Mouse (Mus musculus): ENCODE measurements at regions not wholly inside any gene's neighbourhood (a gene's known extent, or its start where the extent isn't known, plus 50 kb on each side); places are given as distances from the start of the nearest gene placed in this dataset.

GRCm38 (mm10) chr6:31161445-31162340 is 202.8 kb upstream of the Klf14 start:
- Histone ChIP-seq H3K27me3 (peaks cover 6% of the 10 kb centered on the region), H3K27ac (no peak overlapping the region), H3K4me2 (replicated peaks) (no peak overlapping the region), H3K4me1 (peaks cover 15% of the 10 kb centered on the region; the same call in 1 of the 2 replicates), H3K9me3 (no peaks in the 10 kb centered on the region), H3K4me3 (no peak overlapping the region), H3K36me3 (no peaks in the 10 kb centered on the region), H3K9ac (no peak overlapping the region)
- ATAC-seq (ENCODE audit: low FRiP score, low read depth): no peak
- 81% methylated on average over 22 of the region's 22 CpGs for WGBS

DNA sequence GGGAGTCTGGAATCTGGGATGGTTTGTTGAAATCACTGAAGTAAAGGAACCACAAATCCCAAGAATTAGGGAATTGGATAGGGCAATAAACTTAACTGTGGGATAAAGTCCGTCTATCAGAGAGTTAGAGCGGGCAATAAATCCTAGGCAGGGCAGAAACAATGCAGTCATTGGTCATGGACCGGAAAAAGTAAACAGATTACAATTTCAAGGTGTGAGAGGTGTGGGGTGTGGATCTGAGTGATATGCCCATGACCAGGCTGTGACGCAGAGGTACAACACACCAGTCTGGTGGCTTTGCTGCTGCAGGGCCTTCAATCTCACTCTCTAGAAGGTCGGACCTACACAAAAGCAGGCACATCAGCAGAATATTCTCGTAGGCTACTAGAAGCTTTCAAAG is 206.1 kb upstream of the Klf14 start:
- Histone ChIP-seq H3K4me3 (no peak overlapping the region), H3K27me3 (peaks cover 3% of the 10 kb centered on the region), H3K36me3 (no peaks in the 10 kb centered on the region), H3K4me1 (peaks cover 8% of the 10 kb centered on the region; the same call in 1 of the 2 replicates), H3K27ac (no peak overlapping the region), H3K9me3 (no peaks in the 10 kb centered on the region), H3K4me2 (replicated peaks) (no peak overlapping the region), H3K9ac (no peak overlapping the region)
- 58% methylated on average over 6 of the region's 6 CpGs for WGBS
- no peak for ATAC-seq (ENCODE audit: low FRiP score, low read depth)

DNA sequence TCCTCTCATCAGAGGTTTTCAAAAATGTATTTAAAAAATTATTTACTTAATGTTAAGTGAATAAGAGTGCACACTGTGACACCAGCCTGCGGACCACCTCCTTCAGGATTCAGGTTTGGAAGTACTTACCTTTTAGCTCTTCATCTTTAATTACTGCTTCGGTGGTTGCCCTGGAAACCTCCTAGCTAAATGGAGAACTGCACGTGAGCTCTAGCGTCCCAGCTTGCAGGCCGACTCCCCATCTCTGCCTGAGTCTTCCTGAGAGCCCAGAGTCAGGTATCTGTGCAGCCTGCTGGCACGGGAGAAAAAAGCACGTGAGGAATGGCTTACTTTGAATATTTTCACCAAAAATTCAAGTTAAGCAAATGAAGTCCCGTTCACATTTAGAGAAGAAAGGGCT is 207.5 kb upstream of the Klf14 start:
- Histone ChIP-seq H3K4me2 (replicated peaks) (no peak overlapping the region), H3K4me3 (no peak overlapping the region), H3K27me3 (no peaks in the 10 kb centered on the region; the same call in 1 of the 2 replicates), H3K27ac (no peak overlapping the region), H3K4me1 (no peaks in the 10 kb centered on the region), H3K36me3 (no peaks in the 10 kb centered on the region), H3K9ac (no peak overlapping the region), H3K9me3 (no peaks in the 10 kb centered on the region)
- 60% methylated on average over 8 of the region's 8 CpGs for WGBS
- ATAC-seq (ENCODE audit: low FRiP score, low read depth): no peak

DNA sequence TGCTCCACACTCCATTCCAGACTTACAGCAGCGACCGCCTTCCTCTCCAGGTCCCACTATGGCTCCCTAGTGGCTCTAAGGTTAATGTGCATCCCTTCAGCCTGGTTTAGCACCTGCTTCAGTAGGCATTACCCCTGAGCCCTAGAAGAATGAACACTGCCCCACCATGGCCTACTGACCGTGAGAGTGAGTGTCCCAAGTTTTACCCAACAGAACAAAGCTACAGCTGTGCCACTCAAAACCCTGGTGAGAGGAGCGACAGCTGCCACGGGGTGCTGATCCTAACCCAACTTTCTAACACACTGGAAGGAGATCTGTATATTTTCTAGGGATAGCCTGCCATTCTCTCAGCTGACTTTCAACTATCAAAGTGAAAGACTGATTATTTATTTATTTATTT is 208.9 kb upstream of the Klf14 start:
- Histone ChIP-seq H3K4me3 (no peak overlapping the region), H3K36me3 (no peaks in the 10 kb centered on the region), H3K9me3 (no peaks in the 10 kb centered on the region), H3K27ac (no peak overlapping the region), H3K9ac (no peak overlapping the region), H3K4me2 (replicated peaks) (no peak overlapping the region), H3K27me3 (no peaks in the 10 kb centered on the region), H3K4me1 (no peaks in the 10 kb centered on the region)
- ATAC-seq (ENCODE audit: low FRiP score, low read depth): no peak
- 79% methylated on average over 5 of the region's 5 CpGs for WGBS

DNA sequence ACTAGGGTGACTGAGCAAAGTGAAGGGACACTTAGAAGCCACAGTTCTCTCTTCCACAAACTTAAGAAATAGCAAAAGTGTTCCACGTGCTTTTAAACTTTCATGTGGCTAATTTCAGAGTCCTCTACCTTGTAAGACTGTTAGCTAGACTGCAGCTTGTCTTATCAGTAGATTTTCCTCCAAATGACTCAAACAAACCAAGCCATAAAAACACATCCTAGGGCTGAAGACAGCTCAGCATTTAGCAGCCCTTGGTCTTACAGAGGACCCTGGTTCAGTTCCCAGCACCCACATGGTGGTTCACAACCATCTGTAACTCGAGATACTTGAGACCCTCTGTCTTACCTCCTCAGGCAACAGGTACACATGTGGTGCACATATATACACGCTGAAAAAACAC is 209.9 kb upstream of the Klf14 start:
- Histone ChIP-seq H3K27me3 (no peaks in the 10 kb centered on the region), H3K9me3 (no peaks in the 10 kb centered on the region), H3K4me1 (no peaks in the 10 kb centered on the region), H3K36me3 (no peaks in the 10 kb centered on the region), H3K4me3 (no peak overlapping the region), H3K9ac (no peak overlapping the region), H3K4me2 (replicated peaks) (no peak overlapping the region), H3K27ac (no peak overlapping the region)
- ATAC-seq (ENCODE audit: low FRiP score, low read depth): no peak
- WGBS: 89% methylated on average over 3 of the region's 3 CpGs

DNA sequence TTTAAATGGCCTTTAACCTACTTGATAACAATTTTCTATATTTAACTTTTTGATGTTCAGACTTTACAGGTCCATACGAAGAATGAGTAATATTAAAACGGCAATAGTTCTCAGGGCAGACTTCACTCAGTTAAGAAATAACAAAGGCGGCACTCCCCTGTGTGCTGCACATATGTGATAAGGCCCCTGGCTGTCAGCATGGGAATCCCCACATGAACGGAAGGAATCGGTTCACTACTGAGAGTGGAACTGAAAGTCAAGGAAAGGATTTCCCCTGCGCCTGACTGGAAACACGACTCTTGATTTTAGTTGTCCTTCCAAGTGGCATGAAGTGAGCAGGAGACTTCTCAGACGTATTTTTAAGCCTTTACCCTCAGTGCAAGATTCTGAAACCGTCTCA is 210.5 kb upstream of the Klf14 start:
- Histone ChIP-seq H3K27me3 (no peaks in the 10 kb centered on the region), H3K9me3 (no peaks in the 10 kb centered on the region), H3K4me3 (no peak overlapping the region), H3K27ac (no peak overlapping the region), H3K36me3 (no peaks in the 10 kb centered on the region), H3K4me2 (replicated peaks) (no peak overlapping the region), H3K9ac (no peak overlapping the region), H3K4me1 (no peaks in the 10 kb centered on the region)
- 86% methylated on average over 9 of the region's 9 CpGs for WGBS
- ATAC-seq (ENCODE audit: low FRiP score, low read depth): no peak

- no peak overlapping the region for H3K27ac ChIP-seq
- no peak overlapping the region for H3K9ac ChIP-seq
- no peaks in the 10 kb centered on the region for H3K4me1 ChIP-seq
- no peaks in the 10 kb centered on the region for H3K9me3 ChIP-seq
- H3K36me3 ChIP-seq: no peaks in the 10 kb centered on the region
- H3K27me3 ChIP-seq: no peaks in the 10 kb centered on the region
- no peak overlapping the region for H3K4me2 ChIP-seq (replicated peaks)
- WGBS: 46% methylated on average over 9 of the region's 9 CpGs
- H3K4me3 ChIP-seq: no peak overlapping the region
- ATAC-seq (ENCODE audit: low FRiP score, low read depth): no peak
Measured at GRCm38 (mm10) chr6:31169868-31170600, 211.2 kb upstream of the Klf14 start.

- no peaks in the 10 kb centered on the region for H3K9me3 ChIP-seq
- H3K27ac ChIP-seq: no peak overlapping the region
- H3K4me1 ChIP-seq: no peaks in the 10 kb centered on the region
- H3K4me2 ChIP-seq (replicated peaks): no peak overlapping the region
- no peak overlapping the region for H3K9ac ChIP-seq
- H3K27me3 ChIP-seq: no peaks in the 10 kb centered on the region
- no peak overlapping the region for H3K4me3 ChIP-seq
- H3K36me3 ChIP-seq: no peaks in the 10 kb centered on the region
- WGBS: 82% methylated on average over 10 of the region's 10 CpGs
- ATAC-seq (ENCODE audit: low FRiP score, low read depth): no peak
Measured at GRCm38 (mm10) chr6:31171831-31172569, 213.1 kb upstream of the Klf14 start.

GRCm38 (mm10) chr6:31175769-31176168 is 216.9 kb upstream of the Klf14 start:
- no peak overlapping the region for H3K27ac ChIP-seq
- WGBS: 56% methylated on average over 6 of the region's 6 CpGs
- H3K9me3 ChIP-seq: no peaks in the 10 kb centered on the region
- H3K4me3 ChIP-seq: no peak overlapping the region
- H3K36me3 ChIP-seq: no peaks in the 10 kb centered on the region
- no peaks in the 10 kb centered on the region for H3K27me3 ChIP-seq
- no peak overlapping the region for H3K4me2 ChIP-seq (replicated peaks)
- no peaks in the 10 kb centered on the region for H3K4me1 ChIP-seq
- no peak for ATAC-seq (ENCODE audit: low FRiP score, low read depth)
- no peak overlapping the region for H3K9ac ChIP-seq

DNA sequence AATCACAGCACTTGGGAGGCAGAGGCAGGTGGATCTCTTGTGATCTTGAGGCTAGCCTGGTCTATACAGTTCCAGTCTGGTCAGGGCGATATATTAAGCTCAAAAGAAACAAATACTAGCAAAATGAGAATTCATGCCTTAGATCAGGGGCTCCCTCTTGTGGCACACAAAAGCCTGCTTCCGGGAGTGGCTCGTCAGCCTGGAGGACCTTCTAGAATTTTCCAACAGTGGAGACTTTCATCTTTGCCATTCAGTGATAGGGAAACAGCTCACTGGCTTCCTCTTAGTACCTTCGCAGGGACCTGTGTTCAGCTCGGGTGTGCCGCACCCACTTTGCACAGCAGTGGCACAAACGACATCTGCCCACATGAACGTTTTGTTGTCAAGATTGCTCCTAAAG is 217.5 kb upstream of the Klf14 start:
- Histone ChIP-seq H3K4me2 (replicated peaks) (no peak overlapping the region), H3K4me3 (no peak overlapping the region), H3K9me3 (no peaks in the 10 kb centered on the region), H3K27me3 (no peaks in the 10 kb centered on the region), H3K4me1 (no peaks in the 10 kb centered on the region), H3K36me3 (no peaks in the 10 kb centered on the region), H3K27ac (no peak overlapping the region), H3K9ac (no peak overlapping the region)
- 69% methylated on average over 8 of the region's 8 CpGs for WGBS
- no peak for ATAC-seq (ENCODE audit: low FRiP score, low read depth)

GRCm38 (mm10) chr6:31176831-31177230 is 218.0 kb upstream of the Klf14 start:
- Histone ChIP-seq H3K36me3 (no peaks in the 10 kb centered on the region), H3K9ac (no peak overlapping the region), H3K9me3 (no peaks in the 10 kb centered on the region), H3K27ac (no peak overlapping the region), H3K4me2 (replicated peaks) (no peak overlapping the region), H3K27me3 (no peaks in the 10 kb centered on the region), H3K4me3 (no peak overlapping the region), H3K4me1 (no peaks in the 10 kb centered on the region)
- WGBS: 86% methylated on average over 1 of the region's 1 CpGs
- ATAC-seq (ENCODE audit: low FRiP score, low read depth): no peak

- WGBS: 78% methylated on average over 8 of the region's 8 CpGs
- no peak overlapping the region for H3K9ac ChIP-seq
Measured at GRCm38 (mm10) chr6:31178201-31178880, 219.5 kb upstream of the Klf14 start.

More at GRCm38 (mm10) chr6:31178201-31178880, 219.5 kb upstream of the Klf14 start:
- no peaks in the 10 kb centered on the region for H3K27me3 ChIP-seq
- no peaks in the 10 kb centered on the region for H3K9me3 ChIP-seq
- no peaks in the 10 kb centered on the region for H3K4me1 ChIP-seq
- no peaks in the 10 kb centered on the region for H3K36me3 ChIP-seq
- no peak overlapping the region for H3K27ac ChIP-seq
- no peak overlapping the region for H3K4me2 ChIP-seq (replicated peaks)
- no peak overlapping the region for H3K4me3 ChIP-seq
- no peak for ATAC-seq (ENCODE audit: low FRiP score, low read depth)

Measured in limb, embryonic 13.5 days (tissue).